Mouse (Mus musculus): ENCODE results near the gene Tirap. TPM values are rescaled to one million over a fixed set of nuclear protein-coding genes. Genes with fewer than 3 reads are reported as not detected.

Tirap gene
- polyA plus RNA-seq, 1 experiment = 2.8 TPM

- H3K27me3 ChIP-seq (ENCODE audit: control insufficient read depth, insufficient read depth, low read length) = no peaks in the 10 kb centered on the region
- no peak overlapping the region for H3K4me3 ChIP-seq (replicated peaks; ENCODE audit: insufficient read depth, low read depth, low read length)
- DNase-seq = no peak
- WGBS = 91% methylated on average over 7 of the region's 7 CpGs
- TF ChIP-seq CTCF (IDR thresholded peaks at IDR 0.05; ENCODE audit: borderline replicate concordance, insufficient read depth, low read depth, low read length) (no peak), POLR2A (IDR thresholded peaks at IDR 0.05; ENCODE audit: borderline replicate concordance, insufficient read depth, low read length) (no peak)
- H3K4me1 ChIP-seq (ENCODE audit: control insufficient read depth, insufficient read depth, low read length) = peaks cover 11% of the 10 kb centered on the region
- H3K27ac ChIP-seq (ENCODE audit: insufficient read depth, low read length) = no peak overlapping the region
Observed at GRCm38 (mm10) chr9:35138029-35138428, 62.1 kb downstream of the Tirap start.

- no peak overlapping the region for H3K27ac ChIP-seq (ENCODE audit: insufficient read depth, low read length)
- TF ChIP-seq POLR2A (IDR thresholded peaks at IDR 0.05; ENCODE audit: borderline replicate concordance, insufficient read depth, low read length) (no peak), CTCF (IDR thresholded peaks at IDR 0.05; ENCODE audit: borderline replicate concordance, insufficient read depth, low read depth, low read length) (no peak)
- no peak overlapping the region for H3K4me3 ChIP-seq (replicated peaks; ENCODE audit: insufficient read depth, low read depth, low read length)
- DNase-seq = peak; percentile 51 to 57
- peaks cover 17% of the 10 kb centered on the region for H3K4me1 ChIP-seq (ENCODE audit: control insufficient read depth, insufficient read depth, low read length)
- WGBS = 24% methylated on average over 6 of the region's 6 CpGs
- no peaks in the 10 kb centered on the region for H3K27me3 ChIP-seq (ENCODE audit: control insufficient read depth, insufficient read depth, low read length)
Observed at GRCm38 (mm10) chr9:35135575-35135974, 64.5 kb downstream of the Tirap start.

Other genes with a start within 250 kb of the Tirap start
- 12.7 and 14.5 TPM in 2 replicates for gene St3gal4, start 81.0 kb downstream of the Tirap start, polyA plus RNA-seq (2012; rRNA removed)
- gene Dcps, start 24.2 kb downstream of the Tirap start, polyA plus RNA-seq (2012; rRNA removed) = 30.2 and 32.2 TPM in 2 replicates
- 63.8 TPM in 2 replicates for gene Srpr, start 116 bp downstream of the Tirap start, polyA plus RNA-seq (2012; rRNA removed)
- gene Foxred1, start 10.8 kb upstream of the Tirap start, polyA plus RNA-seq (2012; rRNA removed) = 54.6 and 55.1 TPM in 2 replicates
- 23.3 and 23.4 TPM in 2 replicates for gene Fam118b, start 67.5 kb upstream of the Tirap start, polyA plus RNA-seq (2012; rRNA removed)
- 11.2 and 11.7 TPM in 2 replicates for gene Rpusd4, start 67.6 kb upstream of the Tirap start, polyA plus RNA-seq (2012; rRNA removed)
- gene Cdon, start 220.8 kb upstream of the Tirap start, polyA plus RNA-seq (2012; rRNA removed) = 13.2 and 15.6 TPM in 2 replicates

Data from cerebellum, adult 2 months (tissue).